Mouse (Mus musculus): ENCODE results near the gene Ccdc121.
"Not testable (repeated sequence)": the region's sequence is repeated elsewhere in the genome, so short reads cannot be mapped to it uniquely, and the experiment has no call there.

Gene Ccdc121

GRCm38 (mm10) chr1:181510855-181511254 lies 396 bp downstream of the Ccdc121 start:
- DNase-seq: not testable (repeated sequence)

- DNase-seq: peak in 1 of 2 experiments; percentile 19
These were observed 5.9 kb downstream of the Ccdc121 start for GRCm38 (mm10) chr1:181505367-181505766.

GRCm38 (mm10) chr1:181503471-181503870 lies 7.8 kb downstream of the Ccdc121 start:
- DNase-seq: no peak

GRCm38 (mm10) chr1:181484696-181485095 lies 26.6 kb downstream of the Ccdc121 start:
- no peak for DNase-seq

- no peak for DNase-seq
These were observed 34.7 kb downstream of the Ccdc121 start for GRCm38 (mm10) chr1:181476557-181476956.

GRCm38 (mm10) chr1:181476141-181476540 lies 35.1 kb downstream of the Ccdc121 start:
- DNase-seq: peak; percentile 60 to 64

GRCm38 (mm10) chr1:181469415-181469814 lies 41.8 kb downstream of the Ccdc121 start:
- DNase-seq: no peak

GRCm38 (mm10) chr1:181467321-181467670 lies 44.0 kb downstream of the Ccdc121 start:
- no peak for DNase-seq

GRCm38 (mm10) chr1:181466601-181467320 lies 44.5 kb downstream of the Ccdc121 start:
- DNase-seq: no peak

- no peak for DNase-seq
These were observed 45.2 kb downstream of the Ccdc121 start for GRCm38 (mm10) chr1:181466040-181466439.

GRCm38 (mm10) chr1:181465027-181465426 lies 46.2 kb downstream of the Ccdc121 start:
- peak; percentile 19 to 69 for DNase-seq

- DNase-seq: no peak
These were observed 48.4 kb downstream of the Ccdc121 start for GRCm38 (mm10) chr1:181462906-181463179.

GRCm38 (mm10) chr1:181462051-181462905 lies 49.0 kb downstream of the Ccdc121 start:
- DNase-seq: no peak

GRCm38 (mm10) chr1:181461484-181461883 lies 49.8 kb downstream of the Ccdc121 start:
- DNase-seq: no peak

GRCm38 (mm10) chr1:181460283-181460682 lies 51.0 kb downstream of the Ccdc121 start:
- DNase-seq: no peak
